Mouse (Mus musculus) forebrain, embryonic 15.5 days (tissue): Measurements from ENCODE around the gene Primpol. TPM values are rescaled to one million over a fixed set of nuclear protein-coding genes. Genes with fewer than 3 reads are reported as not detected.

ENCODE experiments used
- ATAC-seq: fragments of 200-750 bp; cut with Nextera tagmentation; replicated peaks from 2 replicates; pipeline ENCODE4 v1.8.0; 2017; ENCODE audit warnings: mild to moderate bottlenecking, moderate TSS enrichment, moderate library complexity
- H3K27ac ChIP-seq: fragments of 300-500 bp; sonication (generic); replicated peaks from 2 replicates; pipeline ENCODE4 v1.5.1; 2015; ENCODE audit warnings: mild to moderate bottlenecking, inconsistent platforms
- H3K27me3 ChIP-seq: fragments of 300-500 bp; sonication (generic); 2 replicates; pipeline ENCODE4 v1.6.1; 2015; ENCODE audit warnings: inconsistent platforms
- H3K36me3 ChIP-seq: fragments of 300-500 bp; sonication (generic); 2 replicates; pipeline ENCODE4 v1.6.1; 2015; ENCODE audit warnings: mild to moderate bottlenecking, inconsistent platforms
- H3K4me1 ChIP-seq: fragments of 300-500 bp; sonication (generic); 2 replicates; pipeline ENCODE4 v1.6.1; 2015; ENCODE audit warnings: inconsistent platforms
- H3K4me2 ChIP-seq: fragments of 300-500 bp; sonication (generic); replicated peaks from 2 replicates; pipeline ENCODE4 v1.6.1; 2015; ENCODE audit warnings: mild to moderate bottlenecking, inconsistent platforms
- H3K4me3 ChIP-seq: fragments of 300-500 bp; sonication (generic); 2 replicates; pipeline ENCODE4 v1.5.1; 2015; ENCODE audit warnings: mild to moderate bottlenecking, inconsistent platforms
- H3K9ac ChIP-seq: fragments of 300-500 bp; sonication (generic); replicated peaks from 2 replicates; pipeline ENCODE4 v1.6.1; 2015; ENCODE audit warnings: mild to moderate bottlenecking, inconsistent platforms
- H3K9me3 ChIP-seq: fragments of 300-500 bp; sonication (generic); 2 replicates; pipeline ENCODE4 v1.6.1; 2016; ENCODE audit warnings: inconsistent platforms
- WGBS: fragments of 180-500 bp; shearing (Covaris S2); methylation state at CpG from one replicate; pipeline ENCODE4 v1.1.7; 2015; ENCODE audit warnings: mixed read lengths; 5-methylcytosine and 5-hydroxymethylcytosine counted together
- polyA plus RNA-seq: library from polyadenylated mRNA; unstranded; fragments of >200 nt; fragmentation: Nextera tagmentation; extraction: Ambion mirVana; gene quantifications from 2 replicates; pipeline ENCODE4 v1.2.1, GENCODE M21; 2015

The Primpol gene
- 9.0 and 9.8 TPM in 2 replicates for polyA plus RNA-seq

DNA sequence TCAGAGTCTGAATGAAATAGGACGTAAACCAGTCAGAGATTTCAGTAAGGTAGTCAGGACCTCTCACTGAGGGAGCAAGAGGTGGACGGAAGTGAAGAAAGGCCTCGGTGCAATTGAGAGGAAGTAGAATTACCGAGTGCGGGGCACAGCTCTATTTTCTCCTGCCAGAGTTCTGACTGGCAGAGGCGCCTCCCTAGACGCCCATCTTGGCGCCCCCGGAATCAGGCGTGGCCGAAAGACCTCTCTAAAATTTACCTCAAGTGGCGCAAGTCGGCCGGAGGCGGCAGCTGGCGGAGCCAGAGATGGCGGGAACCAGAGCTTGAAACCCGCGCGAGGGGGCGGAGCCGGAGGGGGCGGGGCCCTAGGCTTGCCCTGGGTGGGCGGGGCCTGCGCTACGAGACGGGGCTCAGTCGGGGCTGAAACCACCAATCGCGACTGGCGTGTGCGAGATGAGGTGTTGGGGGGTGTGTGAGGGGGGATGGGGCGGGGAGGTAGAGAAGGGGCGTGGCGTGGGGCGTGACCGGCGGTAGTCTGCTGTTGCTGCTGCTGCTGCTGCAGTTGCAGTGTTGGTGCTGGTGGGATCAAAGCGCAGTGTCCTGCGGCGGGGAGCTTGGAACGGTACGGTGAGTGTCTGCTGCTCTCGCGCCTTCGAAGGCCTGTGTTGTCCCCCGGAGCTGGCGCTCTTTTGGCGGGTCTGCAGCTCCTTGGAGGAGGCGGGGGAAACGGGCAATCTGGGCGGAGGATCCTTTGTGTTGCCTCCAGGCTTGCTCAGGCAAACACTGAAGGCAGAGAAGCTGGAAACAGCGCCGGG, at the start of gene Primpol, which contains the start of gene Casp3:
Primpol (minus strand) TSS at position 334 of the 811 bp plus-strand sequence.
Casp3 (plus strand) TSS at position 413 of the 811 bp plus-strand sequence.
- peak; percentile 98 for ATAC-seq
- under 1% methylated on average over 54 of the region's 54 CpGs for WGBS
- Histone ChIP-seq H3K27me3 (no peaks in the 10 kb centered on the region), H3K4me3 (peak within 1 kb of the TSS; percentile 97), H3K4me1 (peaks cover 33% of the 10 kb centered on the region), H3K4me2 (peak within 1 kb of the TSS; percentile 75), H3K9ac (peak within 1 kb of the TSS; percentile 99), H3K27ac (peak within 1 kb of the TSS; percentile 98), H3K9me3 (no peaks in the 10 kb centered on the region), H3K36me3 (no peaks in the 10 kb centered on the region)

- Histone ChIP-seq H3K4me2 (no peak overlapping the region), H3K4me1 (no peaks in the 10 kb centered on the region), H3K27me3 (no peaks in the 10 kb centered on the region), H3K27ac (no peak overlapping the region), H3K36me3 (no peaks in the 10 kb centered on the region), H3K9ac (no peak overlapping the region), H3K9me3 (no peaks in the 10 kb centered on the region), H3K4me3 (no peak overlapping the region)
- WGBS, result 92% methylated on average over 2 of the region's 2 CpGs
- no peak for ATAC-seq
Measured at GRCm38 (mm10) chr8:46655919-46656318, 38.9 kb upstream of the Primpol start.

DNA sequence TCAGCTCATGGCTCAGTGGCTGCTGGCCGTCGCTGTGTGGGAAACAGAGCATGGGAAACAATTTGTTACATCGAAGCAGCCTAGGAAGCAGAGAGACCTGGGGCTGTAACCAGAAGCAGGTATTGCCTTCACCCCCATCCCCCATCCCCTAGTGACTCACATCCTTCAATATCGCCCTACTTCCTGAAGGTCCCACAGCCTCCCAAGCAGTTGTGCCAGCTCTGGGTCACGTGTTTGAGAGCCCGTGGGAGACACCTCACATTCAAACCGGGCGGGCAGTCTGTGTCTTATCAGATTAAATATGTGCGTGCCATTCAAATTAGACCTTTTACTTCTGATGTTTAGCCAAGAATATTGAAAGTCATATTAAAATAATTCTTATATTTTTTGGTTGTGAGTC, 34.9 kb upstream of the Primpol start:
- no peak overlapping the region for H3K9ac ChIP-seq
- no peaks in the 10 kb centered on the region for H3K4me1 ChIP-seq
- no peak for ATAC-seq
- WGBS, result 83% methylated on average over 9 of the region's 9 CpGs
- H3K4me2 ChIP-seq, result no peak overlapping the region
- no peaks in the 10 kb centered on the region for H3K36me3 ChIP-seq
- no peak overlapping the region for H3K4me3 ChIP-seq
- no peaks in the 10 kb centered on the region for H3K27me3 ChIP-seq
- H3K27ac ChIP-seq, result no peak overlapping the region
- H3K9me3 ChIP-seq, result no peaks in the 10 kb centered on the region

GRCm38 (mm10) chr8:46648421-46648820, 31.4 kb upstream of the Primpol start:
- H3K9ac ChIP-seq, result no peak overlapping the region
- H3K27ac ChIP-seq, result no peak overlapping the region
- 92% methylated on average over 4 of the region's 4 CpGs for WGBS
- H3K9me3 ChIP-seq, result no peaks in the 10 kb centered on the region
- no peaks in the 10 kb centered on the region for H3K4me1 ChIP-seq
- H3K4me2 ChIP-seq, result no peak overlapping the region
- ATAC-seq, result no peak
- H3K36me3 ChIP-seq, result no peaks in the 10 kb centered on the region
- H3K27me3 ChIP-seq, result no peaks in the 10 kb centered on the region
- no peak overlapping the region for H3K4me3 ChIP-seq

DNA sequence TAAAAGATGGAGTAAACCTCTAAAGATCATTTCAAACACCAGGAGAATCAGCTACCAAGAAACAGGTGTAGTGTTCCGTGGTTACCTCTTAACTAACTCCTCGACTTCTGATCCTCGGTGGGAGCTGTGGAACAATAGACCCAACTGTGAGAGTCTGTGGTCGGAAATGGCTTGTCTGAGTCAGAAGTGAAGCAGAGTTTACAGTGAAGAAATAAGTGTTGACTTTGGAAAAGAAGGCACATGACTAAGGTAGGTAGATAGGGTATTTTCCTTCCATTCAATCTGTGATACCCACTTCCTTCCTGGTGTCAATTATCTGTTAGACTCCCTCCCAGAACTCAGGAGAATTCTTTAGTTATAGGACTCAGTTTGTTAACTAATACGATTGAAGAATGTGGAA, 24.3 kb upstream of the Primpol start:
- no peak overlapping the region for H3K9ac ChIP-seq
- H3K4me1 ChIP-seq, result peaks cover 6% of the 10 kb centered on the region
- H3K9me3 ChIP-seq, result no peaks in the 10 kb centered on the region
- no peak overlapping the region for H3K27ac ChIP-seq
- H3K4me2 ChIP-seq, result no peak overlapping the region
- no peak for ATAC-seq
- no peaks in the 10 kb centered on the region for H3K27me3 ChIP-seq
- 91% methylated on average over 5 of the region's 5 CpGs for WGBS
- H3K36me3 ChIP-seq, result peaks cover 28% of the 10 kb centered on the region
- no peak overlapping the region for H3K4me3 ChIP-seq

DNA sequence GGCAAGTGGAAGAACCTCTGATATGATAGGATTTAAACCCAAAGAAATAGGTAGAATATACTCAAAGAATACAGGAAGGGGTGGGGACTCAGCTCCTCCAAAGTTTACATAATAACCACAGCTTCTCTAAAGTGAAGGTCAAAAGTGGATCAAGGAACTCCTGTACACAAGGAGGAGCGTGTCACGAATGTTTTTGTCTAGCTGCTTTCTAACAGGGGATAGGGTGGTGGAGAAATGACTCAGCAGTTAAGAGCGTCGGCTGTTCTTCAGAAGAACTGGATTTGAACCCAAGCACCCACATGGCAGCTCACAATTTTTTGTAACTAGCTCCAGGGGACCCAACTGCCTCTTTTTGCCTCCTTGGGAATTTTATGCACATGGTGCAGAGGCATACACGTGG, 22.8 kb upstream of the Primpol start:
- H3K9me3 ChIP-seq, result no peaks in the 10 kb centered on the region
- no peak overlapping the region for H3K9ac ChIP-seq
- no peak overlapping the region for H3K27ac ChIP-seq
- 87% methylated on average over 5 of the region's 5 CpGs for WGBS
- H3K4me2 ChIP-seq, result no peak overlapping the region
- H3K4me3 ChIP-seq, result no peak overlapping the region
- peaks cover 6% of the 10 kb centered on the region for H3K4me1 ChIP-seq
- ATAC-seq, result no peak
- no peaks in the 10 kb centered on the region for H3K27me3 ChIP-seq
- peaks cover 42% of the 10 kb centered on the region for H3K36me3 ChIP-seq

GRCm38 (mm10) chr8:46639010-46639571, 22.1 kb upstream of the Primpol start:
- H3K9ac ChIP-seq, result no peak overlapping the region
- H3K4me3 ChIP-seq, result no peak overlapping the region
- H3K27me3 ChIP-seq, result no peaks in the 10 kb centered on the region
- peak overlapping the region; percentile 29; the same call in 1 of the 2 replicates for H3K27ac ChIP-seq
- peaks cover 6% of the 10 kb centered on the region for H3K4me1 ChIP-seq
- no peak overlapping the region for H3K4me2 ChIP-seq
- ATAC-seq, result peak; percentile 68
- H3K36me3 ChIP-seq, result peaks cover 50% of the 10 kb centered on the region
- 28% methylated on average over 6 of the region's 6 CpGs for whole genome bisulfite sequencing
- no peaks in the 10 kb centered on the region for H3K9me3 ChIP-seq

DNA sequence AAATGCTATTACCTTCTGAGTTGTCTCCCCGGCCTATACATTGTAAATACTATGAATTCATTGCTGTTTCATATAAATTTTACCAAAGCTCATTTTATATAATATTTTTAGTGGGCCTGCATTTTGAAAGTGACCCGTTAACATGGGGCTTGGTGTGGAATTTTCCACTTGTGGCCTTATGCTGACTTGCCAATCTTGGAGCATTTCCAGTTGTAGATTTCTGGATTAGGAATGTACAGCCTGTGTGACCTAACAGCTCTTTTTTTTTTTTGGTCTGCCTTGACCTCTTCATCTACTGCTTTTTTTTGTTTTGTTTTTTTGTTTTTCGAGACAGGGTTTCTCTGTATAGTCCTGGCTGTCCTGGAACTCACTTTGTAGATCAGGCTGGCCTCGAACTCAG, 13.9 kb upstream of the Primpol start:
- Histone ChIP-seq H3K27me3 (no peaks in the 10 kb centered on the region), H3K4me2 (no peak overlapping the region), H3K4me1 (no peaks in the 10 kb centered on the region), H3K9me3 (no peaks in the 10 kb centered on the region), H3K4me3 (no peak overlapping the region), H3K9ac (no peak overlapping the region), H3K36me3 (peaks cover 57% of the 10 kb centered on the region), H3K27ac (no peak overlapping the region)
- ATAC-seq, result no peak
- WGBS, result 96% methylated on average over 4 of the region's 4 CpGs

GRCm38 (mm10) chr8:46630422-46630821, 13.4 kb upstream of the Primpol start:
- ATAC-seq, result no peak
- 98% methylated on average over 3 of the region's 3 CpGs for WGBS
- no peaks in the 10 kb centered on the region for H3K9me3 ChIP-seq
- no peak overlapping the region for H3K27ac ChIP-seq
- no peaks in the 10 kb centered on the region for H3K4me1 ChIP-seq
- no peak overlapping the region for H3K4me2 ChIP-seq
- no peaks in the 10 kb centered on the region for H3K27me3 ChIP-seq
- H3K9ac ChIP-seq, result no peak overlapping the region
- peaks cover 52% of the 10 kb centered on the region for H3K36me3 ChIP-seq
- no peak overlapping the region for H3K4me3 ChIP-seq

DNA sequence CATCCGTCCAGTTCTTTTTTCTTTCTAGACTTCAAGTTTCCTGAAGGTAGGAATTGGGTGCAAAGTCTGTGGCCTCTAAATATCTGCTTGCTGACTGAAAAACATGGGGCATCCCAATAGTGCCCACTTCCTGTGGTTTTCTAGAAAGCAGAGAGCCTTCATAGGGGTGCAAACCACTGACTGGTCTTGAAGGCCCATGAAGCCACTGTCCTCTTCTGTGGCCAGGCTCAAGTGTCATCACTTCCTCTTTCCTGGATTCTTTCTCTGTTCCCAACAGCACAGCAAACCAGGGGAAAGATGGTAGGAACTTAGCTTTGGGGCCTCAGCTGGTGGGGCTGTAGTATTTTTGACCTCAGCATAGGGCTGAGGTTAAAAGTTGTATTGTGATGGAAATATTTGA, 11.6 kb upstream of the Primpol start:
- no peak for ATAC-seq
- peaks cover 34% of the 10 kb centered on the region for H3K36me3 ChIP-seq
- no peak overlapping the region for H3K27ac ChIP-seq
- no peaks in the 10 kb centered on the region for H3K27me3 ChIP-seq
- 97% methylated on average over 1 of the region's 1 CpGs for WGBS
- no peaks in the 10 kb centered on the region for H3K4me1 ChIP-seq
- no peak overlapping the region for H3K4me3 ChIP-seq
- no peak overlapping the region for H3K4me2 ChIP-seq
- no peak overlapping the region for H3K9ac ChIP-seq
- no peaks in the 10 kb centered on the region for H3K9me3 ChIP-seq

GRCm38 (mm10) chr8:46627881-46628280, 10.9 kb upstream of the Primpol start:
- H3K9ac ChIP-seq, result no peak overlapping the region
- peaks cover 27% of the 10 kb centered on the region for H3K36me3 ChIP-seq
- H3K4me3 ChIP-seq, result no peak overlapping the region
- H3K4me2 ChIP-seq, result no peak overlapping the region
- WGBS, result 78% methylated on average over 7 of the region's 7 CpGs
- H3K4me1 ChIP-seq, result 0 out of 2 replicates have a peak, but pooled peaks cover under 1% of the 10 kb centered on the region
- ATAC-seq, result no peak
- no peak overlapping the region for H3K27ac ChIP-seq
- H3K9me3 ChIP-seq, result no peaks in the 10 kb centered on the region
- no peaks in the 10 kb centered on the region for H3K27me3 ChIP-seq

- H3K9me3 ChIP-seq, result no peaks in the 10 kb centered on the region
- H3K27ac ChIP-seq, result no peak overlapping the region
- 97% methylated on average over 5 of the region's 5 CpGs for WGBS
- peaks cover 6% of the 10 kb centered on the region; the same call in 1 of the 2 replicates for H3K4me1 ChIP-seq
- no peak for ATAC-seq
- H3K4me2 ChIP-seq, result no peak overlapping the region
- H3K9ac ChIP-seq, result no peak overlapping the region
- no peak overlapping the region for H3K4me3 ChIP-seq
- peaks cover 16% of the 10 kb centered on the region for H3K36me3 ChIP-seq
- no peaks in the 10 kb centered on the region for H3K27me3 ChIP-seq
Measured at GRCm38 (mm10) chr8:46626642-46627041, 9.6 kb upstream of the Primpol start.
